Mouse (Mus musculus): Measurements from ENCODE around the gene Ccr10. TPM values are rescaled to one million over a fixed set of nuclear protein-coding genes. Genes with fewer than 3 reads are reported as not detected.

Ccr10 gene
- polyA plus RNA-seq, 1 experiment from 2014 or later: 0.06 TPM

DNA sequence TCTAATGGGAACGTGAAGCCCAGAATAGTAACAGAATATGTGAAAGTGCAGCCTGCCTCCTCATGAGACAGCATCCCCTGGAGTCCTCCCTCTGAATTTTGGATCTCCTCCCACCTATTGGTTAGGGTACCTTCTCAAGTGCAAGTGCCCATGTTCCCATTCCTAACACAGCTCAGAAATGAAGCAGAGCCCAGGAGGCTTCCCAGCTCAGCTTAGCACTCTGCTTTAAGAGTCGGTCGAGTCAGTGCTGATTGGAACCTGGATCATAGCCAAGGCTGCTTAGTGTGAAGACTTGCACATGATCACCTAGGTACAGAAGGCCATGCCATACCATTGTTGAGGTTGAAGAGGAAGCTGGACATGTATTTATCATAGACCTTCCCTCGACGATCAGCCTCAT is 18.9 kb upstream of the Ccr10 start:
- Histone ChIP-seq H3K4me3 (ENCODE audit: low read depth, low read length) (no peak overlapping the region), H3K9me3 (ENCODE audit: low read length) (no peaks in the 10 kb centered on the region), H3K4me1 (ENCODE audit: insufficient read depth, low read depth, low read length) (no peaks in the 10 kb centered on the region; the same call in 1 of the 2 replicates), H3K9ac (replicated peaks; ENCODE audit: low read depth) (no peak overlapping the region), H3K27ac (ENCODE audit: low read length) (no peak overlapping the region), H3K4me2 (replicated peaks; ENCODE audit: low read depth, low read length) (no peak overlapping the region), H3K36me3 (ENCODE audit: insufficient read depth, low read length) (peaks cover 27% of the 10 kb centered on the region), H3K27me3 (replicated peaks; ENCODE audit: insufficient read depth, low read length) (no peaks in the 10 kb centered on the region)
- TF ChIP-seq EP300 (IDR thresholded peaks at IDR 0.05) (no peak), CTCF (IDR thresholded peaks at IDR 0.05) (no peak)
- DNase-seq (ENCODE audit: low spot score): no peak
- WGBS: 47% methylated on average over 5 of the region's 5 CpGs
- no peak for ATAC-seq

DNA sequence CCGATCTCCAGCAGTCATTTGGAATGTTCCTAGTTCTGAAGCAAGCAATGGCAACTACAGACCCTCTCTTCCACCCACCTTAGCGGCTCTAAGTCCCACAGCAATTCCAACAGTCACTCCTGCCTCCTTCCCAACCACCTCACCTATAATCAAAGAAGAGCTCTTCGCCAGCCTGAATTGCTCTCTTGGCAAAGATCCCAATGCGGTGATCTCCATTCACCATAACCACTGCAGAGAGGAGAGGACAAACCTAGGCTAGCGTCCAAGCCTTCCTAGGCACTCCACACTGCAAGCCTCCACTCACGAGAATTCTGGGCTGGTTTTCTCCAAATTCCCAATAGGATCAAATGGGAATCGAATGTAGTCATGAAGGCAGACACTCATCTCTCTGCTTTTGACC is 17.8 kb upstream of the Ccr10 start:
- H3K4me3 ChIP-seq (ENCODE audit: low read depth, low read length): no peak overlapping the region
- no peak overlapping the region for H3K9ac ChIP-seq (replicated peaks; ENCODE audit: low read depth)
- peaks cover 22% of the 10 kb centered on the region for H3K36me3 ChIP-seq (ENCODE audit: insufficient read depth, low read length)
- H3K27me3 ChIP-seq (replicated peaks; ENCODE audit: insufficient read depth, low read length): no peaks in the 10 kb centered on the region
- ATAC-seq (no peak), DNase-seq (ENCODE audit: low spot score) (no peak)
- no peak for TF ChIP-seq CTCF (IDR thresholded peaks at IDR 0.05)
- TF ChIP-seq EP300 (IDR thresholded peaks at IDR 0.05): no peak
- H3K9me3 ChIP-seq (ENCODE audit: low read length): no peaks in the 10 kb centered on the region
- 79% methylated on average over 7 of the region's 7 CpGs for WGBS
- no peaks in the 10 kb centered on the region; the same call in 1 of the 2 replicates for H3K4me1 ChIP-seq (ENCODE audit: insufficient read depth, low read depth, low read length)
- no peak overlapping the region for H3K4me2 ChIP-seq (replicated peaks; ENCODE audit: low read depth, low read length)
- H3K27ac ChIP-seq (ENCODE audit: low read length): no peak overlapping the region

DNA sequence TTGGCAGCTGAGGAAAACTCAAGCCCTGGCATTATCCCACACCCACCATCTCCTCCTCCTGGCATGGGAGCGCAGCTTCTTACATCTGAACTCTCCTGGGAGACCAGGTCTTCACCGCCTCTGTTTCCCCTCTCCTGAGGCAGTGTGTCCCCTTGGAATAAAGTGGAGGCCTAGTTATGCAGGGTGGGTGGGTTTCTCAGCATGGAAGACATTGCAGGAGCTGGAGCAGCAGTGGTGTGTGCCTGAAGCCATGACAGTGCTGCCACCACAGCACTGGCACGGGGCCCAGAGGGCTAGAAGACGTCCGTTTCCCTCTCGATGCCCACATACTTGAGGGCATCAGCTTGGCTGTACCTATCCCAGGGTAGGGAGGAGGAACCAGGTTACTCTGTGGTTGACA is 17.4 kb upstream of the Ccr10 start:
- Histone ChIP-seq H3K4me3 (ENCODE audit: low read depth, low read length) (no peak overlapping the region), H3K36me3 (ENCODE audit: insufficient read depth, low read length) (peaks cover 18% of the 10 kb centered on the region), H3K9me3 (ENCODE audit: low read length) (no peaks in the 10 kb centered on the region), H3K4me1 (ENCODE audit: insufficient read depth, low read depth, low read length) (no peaks in the 10 kb centered on the region; the same call in 1 of the 2 replicates), H3K27me3 (replicated peaks; ENCODE audit: insufficient read depth, low read length) (no peaks in the 10 kb centered on the region), H3K9ac (replicated peaks; ENCODE audit: low read depth) (no peak overlapping the region), H3K4me2 (replicated peaks; ENCODE audit: low read depth, low read length) (no peak overlapping the region), H3K27ac (ENCODE audit: low read length) (no peak overlapping the region)
- ATAC-seq (no peak), DNase-seq (ENCODE audit: low spot score) (no peak)
- TF ChIP-seq CTCF (IDR thresholded peaks at IDR 0.05): no peak
- TF ChIP-seq EP300 (IDR thresholded peaks at IDR 0.05): no peak
- 81% methylated on average over 6 of the region's 6 CpGs for WGBS

DNA sequence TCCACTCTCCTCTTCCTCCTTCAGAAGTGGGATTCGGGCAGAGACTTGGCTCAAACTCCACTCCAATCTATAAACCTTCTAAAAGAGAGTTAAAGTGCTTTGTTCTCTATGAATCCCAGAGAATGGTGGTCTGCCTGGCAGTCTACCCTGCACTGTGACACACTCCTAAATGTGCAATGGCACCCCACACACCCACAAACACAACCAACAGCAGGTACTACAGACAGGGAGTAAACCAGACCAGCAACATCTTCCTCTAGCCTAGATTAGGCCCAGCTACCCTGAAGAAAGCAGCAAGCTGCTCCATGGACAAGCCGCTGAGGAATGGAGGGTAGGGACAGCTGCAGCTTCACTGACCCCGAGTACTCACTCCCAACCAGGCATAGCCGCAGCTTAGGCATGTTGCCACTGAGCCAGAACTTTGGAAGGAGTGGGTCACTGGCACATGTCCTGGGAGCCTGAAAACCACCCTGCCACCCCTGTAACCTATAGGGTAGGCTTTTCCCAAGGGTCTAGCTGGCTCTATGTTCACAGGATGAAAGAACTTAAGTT is 16.8 kb upstream of the Ccr10 start:
- peaks cover 11% of the 10 kb centered on the region; the same call in 1 of the 2 replicates for H3K36me3 ChIP-seq (ENCODE audit: insufficient read depth, low read length)
- 65% methylated on average over 4 of the region's 4 CpGs for whole genome bisulfite sequencing
- H3K4me3 ChIP-seq (ENCODE audit: low read depth, low read length): no peak overlapping the region
- no peak for TF ChIP-seq EP300 (IDR thresholded peaks at IDR 0.05)
- no peak for TF ChIP-seq CTCF (IDR thresholded peaks at IDR 0.05)
- no peak for DNase-seq (ENCODE audit: low spot score)
- no peak overlapping the region for H3K9ac ChIP-seq (replicated peaks; ENCODE audit: low read depth)
- H3K27ac ChIP-seq (ENCODE audit: low read length): no peak overlapping the region
- no peaks in the 10 kb centered on the region for H3K9me3 ChIP-seq (ENCODE audit: low read length)
- H3K27me3 ChIP-seq (replicated peaks; ENCODE audit: insufficient read depth, low read length): no peaks in the 10 kb centered on the region
- H3K4me2 ChIP-seq (replicated peaks; ENCODE audit: low read depth, low read length): no peak overlapping the region
- no peak for ATAC-seq
- no peaks in the 10 kb centered on the region; the same call in 1 of the 2 replicates for H3K4me1 ChIP-seq (ENCODE audit: insufficient read depth, low read depth, low read length)

DNA sequence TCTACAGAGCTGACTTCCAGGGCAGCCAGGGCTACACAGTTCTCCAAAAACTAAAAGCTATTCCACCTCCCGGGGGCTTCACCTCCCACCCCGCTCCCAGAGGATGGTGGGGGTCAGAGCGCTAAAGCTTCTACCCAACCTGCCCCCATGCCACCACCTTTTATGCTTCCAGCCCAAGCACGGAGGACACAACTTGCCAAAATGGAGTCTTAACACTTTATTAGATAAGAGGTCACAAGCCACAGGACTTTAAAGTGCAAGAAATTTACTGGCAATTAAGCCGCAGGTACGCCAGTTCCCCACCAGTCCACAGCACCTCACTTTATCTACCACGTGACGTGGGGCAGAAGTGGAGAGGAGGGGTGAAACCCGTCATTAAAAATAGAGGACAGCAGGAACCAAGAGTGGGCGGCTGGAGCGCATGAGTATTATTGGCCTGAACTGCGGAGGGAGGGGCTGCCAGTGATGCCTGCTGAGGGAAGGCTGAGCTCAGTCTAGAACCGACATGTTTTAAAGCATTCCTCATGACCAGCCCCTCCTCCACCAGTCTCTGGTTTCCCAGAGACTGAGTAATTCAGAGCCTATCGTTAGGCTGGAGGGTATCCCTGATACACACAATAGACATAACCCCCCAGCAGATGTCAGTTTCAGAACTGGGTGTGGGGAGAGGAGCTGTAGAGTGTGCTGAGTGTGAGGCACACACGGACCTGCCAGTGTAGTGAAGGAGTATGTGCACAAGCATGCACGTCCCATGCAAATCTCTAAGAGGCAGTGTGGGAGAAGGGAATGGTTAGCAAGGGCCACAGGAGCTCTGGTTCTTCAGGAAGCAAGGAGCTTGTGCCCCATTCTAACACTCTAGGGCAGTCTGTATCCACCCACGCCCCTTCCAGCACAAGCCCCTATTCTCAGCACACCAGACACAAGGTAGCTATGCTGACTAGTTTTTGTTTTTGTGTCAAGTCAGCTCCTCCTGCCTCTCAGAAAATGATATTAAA is 16.0 kb upstream of the Ccr10 start:
- Histone ChIP-seq H3K4me2 (replicated peaks; ENCODE audit: low read depth, low read length) (no peak overlapping the region), H3K9me3 (ENCODE audit: low read length) (no peaks in the 10 kb centered on the region), H3K4me3 (ENCODE audit: low read depth, low read length) (no peak overlapping the region), H3K4me1 (ENCODE audit: insufficient read depth, low read depth, low read length) (no peaks in the 10 kb centered on the region; the same call in 1 of the 2 replicates), H3K36me3 (ENCODE audit: insufficient read depth, low read length) (peaks cover 4% of the 10 kb centered on the region; the same call in 1 of the 2 replicates), H3K27ac (ENCODE audit: low read length) (0 out of 2 replicates have a peak overlapping the region, but pooled peaks have one; percentile 9), H3K9ac (replicated peaks; ENCODE audit: low read depth) (no peak overlapping the region), H3K27me3 (replicated peaks; ENCODE audit: insufficient read depth, low read length) (no peaks in the 10 kb centered on the region)
- DNase-seq (ENCODE audit: low spot score) (no peak), ATAC-seq (no peak)
- WGBS: 50% methylated on average over 17 of the region's 17 CpGs
- TF ChIP-seq EP300 (IDR thresholded peaks at IDR 0.05) (no peak), CTCF (IDR thresholded peaks at IDR 0.05) (no peak)

DNA sequence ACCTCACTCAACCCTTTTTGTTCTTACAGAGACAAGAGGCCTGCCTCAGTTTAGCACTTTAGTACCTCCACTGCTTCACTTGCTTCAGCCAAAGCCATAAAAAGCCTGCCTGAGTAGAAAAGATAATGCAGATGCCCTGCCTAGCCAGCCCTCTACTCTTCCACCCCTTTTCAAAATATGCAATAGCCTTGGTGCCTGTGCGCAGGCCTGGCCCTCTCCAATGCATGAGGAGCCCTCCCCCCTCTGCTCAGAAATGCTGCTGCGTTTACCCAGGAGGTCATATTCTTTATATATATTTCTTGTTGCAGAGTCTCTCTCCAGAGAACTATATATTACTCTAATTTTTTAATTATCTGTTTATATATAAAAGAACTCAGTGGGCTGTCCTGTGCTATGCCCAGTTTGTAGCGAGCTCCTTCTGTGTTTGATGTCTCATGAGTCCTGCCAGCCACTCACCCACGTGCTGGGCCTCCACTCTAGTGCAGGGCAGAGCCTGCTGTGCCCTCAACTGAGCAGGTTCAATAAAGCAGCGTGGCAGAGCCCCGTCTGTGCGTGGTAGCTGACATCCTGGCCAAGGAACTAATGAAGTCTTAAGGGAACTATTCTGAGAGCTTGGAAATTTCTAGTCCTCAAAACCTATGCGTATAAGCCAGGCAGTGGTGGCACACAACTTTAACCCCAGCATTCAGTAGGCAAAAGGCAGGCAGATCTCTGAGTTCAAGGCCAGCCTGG is 15.1 kb upstream of the Ccr10 start:
- H3K36me3 ChIP-seq (ENCODE audit: insufficient read depth, low read length): peaks cover 4% of the 10 kb centered on the region; the same call in 1 of the 2 replicates
- H3K9ac ChIP-seq (replicated peaks; ENCODE audit: low read depth): no peak overlapping the region
- TF ChIP-seq CTCF (IDR thresholded peaks at IDR 0.05): no peak
- TF ChIP-seq EP300 (IDR thresholded peaks at IDR 0.05): no peak
- no peaks in the 10 kb centered on the region for H3K9me3 ChIP-seq (ENCODE audit: low read length)
- no peak; the same call in 1 of the 2 replicates for ATAC-seq
- no peak overlapping the region for H3K4me3 ChIP-seq (ENCODE audit: low read depth, low read length)
- DNase-seq (ENCODE audit: low spot score): no peak
- H3K27me3 ChIP-seq (replicated peaks; ENCODE audit: insufficient read depth, low read length): no peaks in the 10 kb centered on the region
- no peaks in the 10 kb centered on the region; the same call in 1 of the 2 replicates for H3K4me1 ChIP-seq (ENCODE audit: insufficient read depth, low read depth, low read length)
- H3K4me2 ChIP-seq (replicated peaks; ENCODE audit: low read depth, low read length): no peak overlapping the region
- WGBS: 40% methylated on average over 8 of the region's 8 CpGs
- peak overlapping the region; percentile 71 for H3K27ac ChIP-seq (ENCODE audit: low read length)
